Mouse (Mus musculus): ENCODE data around the gene Akr1b10. TPM values are rescaled to one million over a fixed set of nuclear protein-coding genes. Genes with fewer than 3 reads are reported as not detected.
"Not testable (repeated sequence)": the region's sequence is repeated elsewhere in the genome, so short reads cannot be mapped to it uniquely, and the experiment has no call there.

The Akr1b10 gene
- polyA plus RNA-seq, 1 experiment from 2014 or later, result 13.1 TPM

DNA sequence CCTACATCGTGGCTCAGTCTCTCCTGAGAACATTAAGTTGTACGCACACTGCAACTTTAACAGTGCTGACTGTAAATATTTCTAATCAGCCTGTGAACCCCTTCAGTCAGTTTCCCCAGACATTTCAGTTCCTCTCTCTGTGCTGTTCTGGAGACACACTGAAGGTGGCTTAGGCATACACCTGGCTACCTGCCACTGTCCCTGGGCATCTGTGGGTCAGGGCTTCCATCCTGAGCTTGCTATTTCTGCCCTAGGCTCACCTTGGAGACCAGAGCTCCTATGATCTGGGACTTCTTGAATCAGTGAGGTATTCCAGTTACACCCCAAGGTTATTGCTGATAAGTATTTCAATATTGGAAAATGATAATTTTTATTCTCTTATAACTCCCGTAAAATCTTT lies 31.6 kb upstream of the Akr1b10 start:
- no peak for ATAC-seq (ENCODE audit: low FRiP score)
- H3K27ac ChIP-seq, result no peak overlapping the region
- no peak overlapping the region for H3K4me2 ChIP-seq (replicated peaks)
- peaks cover 11% of the 10 kb centered on the region; the same call in 1 of the 2 replicates for H3K4me1 ChIP-seq
- H3K27me3 ChIP-seq, result no peaks in the 10 kb centered on the region
- H3K9ac ChIP-seq, result no peak overlapping the region
- H3K4me3 ChIP-seq, result no peak overlapping the region
- no peaks in the 10 kb centered on the region for H3K9me3 ChIP-seq (replicated peaks)
- 93% methylated on average over 3 of the region's 3 CpGs for WGBS
- no peaks in the 10 kb centered on the region for H3K36me3 ChIP-seq

DNA sequence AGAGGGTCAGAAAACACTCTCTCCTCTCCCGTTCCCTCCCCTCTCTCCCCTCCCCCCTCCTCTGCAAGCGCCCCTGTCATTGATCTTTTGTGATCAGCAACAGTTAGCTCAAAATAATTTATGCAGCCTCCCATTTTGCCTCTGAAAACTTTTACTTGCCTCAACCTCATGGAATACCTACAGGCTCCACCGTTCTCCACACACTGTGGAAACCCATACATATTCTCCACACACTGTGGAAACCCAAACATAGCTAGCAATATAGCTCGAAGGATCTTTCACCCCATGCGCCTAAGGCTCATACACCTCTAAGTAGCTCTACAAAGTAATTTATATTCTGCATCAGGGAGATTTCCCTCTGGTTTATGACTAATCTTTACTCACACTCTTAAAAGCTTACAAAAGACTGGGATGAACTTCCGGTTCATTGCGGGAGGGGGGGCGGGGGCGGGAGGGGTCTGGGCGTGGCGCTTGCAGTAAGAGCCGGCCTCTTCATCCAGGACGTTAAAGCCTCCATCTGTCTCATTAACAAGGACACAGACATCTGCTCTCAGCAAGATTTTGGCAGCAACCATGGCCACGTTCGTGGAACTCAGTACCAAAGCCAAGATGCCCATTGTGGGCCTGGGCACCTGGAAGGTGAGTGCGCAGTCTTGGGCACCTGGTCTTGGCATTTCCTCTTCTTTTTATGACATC lies 30.2 kb upstream of the Akr1b10 start, which contains the start of gene Akr1b8:
Gene Akr1b8 (plus strand): TSS at position 462 of the 696 bp plus-strand sequence.
- Histone ChIP-seq H3K4me2 (replicated peaks) (peak within 1 kb of the TSS; percentile 53), H3K4me3 (peak within 1 kb of the TSS; percentile 18), H3K4me1 (peaks cover 11% of the 10 kb centered on the region; the same call in 1 of the 2 replicates), H3K27ac (peak within 1 kb of the TSS; percentile 30; the same call in 1 of the 2 replicates), H3K9me3 (replicated peaks) (no peaks in the 10 kb centered on the region), H3K36me3 (no peaks in the 10 kb centered on the region), H3K27me3 (no peaks in the 10 kb centered on the region), H3K9ac (peak within 1 kb of the TSS; percentile 18)
- WGBS, result 15% methylated on average over 16 of the region's 16 CpGs
- ATAC-seq (ENCODE audit: low FRiP score), result 0 out of 2 replicates have a peak, but pooled peaks have one; percentile 38

DNA sequence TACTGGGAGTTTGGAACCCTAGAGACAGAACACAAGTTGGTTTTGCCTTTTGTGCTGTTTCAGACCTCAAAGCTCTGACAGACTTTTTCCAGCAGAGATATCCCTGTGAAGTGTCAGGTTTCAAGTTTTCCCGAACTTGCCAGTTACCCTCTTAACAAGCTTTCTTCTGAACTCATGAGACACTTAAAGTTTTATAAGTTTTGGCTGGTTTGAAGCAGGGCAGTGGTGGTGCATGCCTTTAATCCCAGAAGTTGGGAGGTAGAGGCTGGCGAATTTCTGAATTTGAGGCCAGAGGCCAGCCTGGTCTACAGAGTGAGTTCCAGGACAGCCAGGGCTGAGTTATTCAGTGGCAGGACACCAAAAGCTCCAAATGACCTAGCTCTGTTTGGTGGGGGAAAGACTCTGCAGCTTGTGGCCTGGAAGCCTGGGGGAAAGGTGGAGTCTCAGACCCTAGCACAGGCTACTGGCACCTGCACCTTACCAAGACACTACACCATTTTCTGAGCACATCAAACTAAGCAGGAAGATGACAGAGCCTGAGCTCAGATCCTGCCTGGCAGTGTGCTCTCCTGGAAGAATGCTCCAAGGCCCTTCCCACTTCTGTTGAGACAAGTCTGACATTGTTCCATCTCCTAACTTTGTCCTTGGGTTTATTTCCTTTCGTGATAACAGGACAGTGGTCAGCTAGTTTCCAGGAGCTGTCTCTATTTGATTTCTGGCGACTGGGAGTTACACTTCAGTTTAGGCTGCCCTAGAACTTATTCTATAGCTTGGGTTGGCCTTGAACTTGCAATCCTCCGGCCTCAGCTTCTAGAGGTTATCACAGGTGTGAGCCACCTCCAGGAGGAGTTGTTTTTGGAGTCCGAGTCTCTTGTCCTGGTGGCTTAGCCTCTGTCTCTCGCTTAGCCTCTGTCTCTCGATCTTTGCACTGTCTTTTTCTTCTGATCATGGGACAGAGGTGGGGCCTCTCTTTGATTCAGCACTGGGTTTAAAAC lies 29.4 kb upstream of the Akr1b10 start:
- Histone ChIP-seq H3K27ac (peak overlapping the region; percentile 30; the same call in 1 of the 2 replicates), H3K27me3 (no peaks in the 10 kb centered on the region), H3K4me3 (0 out of 2 replicates have a peak overlapping the region, but pooled peaks have one; percentile 18), H3K4me2 (replicated peaks) (peak overlapping the region; percentile 53), H3K4me1 (peaks cover 11% of the 10 kb centered on the region; the same call in 1 of the 2 replicates), H3K36me3 (no peaks in the 10 kb centered on the region), H3K9me3 (replicated peaks) (no peaks in the 10 kb centered on the region), H3K9ac (peak overlapping the region; percentile 18; the same call in 1 of the 2 replicates)
- ATAC-seq (ENCODE audit: low FRiP score), result no peak
- WGBS, result 82% methylated on average over 8 of the region's 8 CpGs

DNA sequence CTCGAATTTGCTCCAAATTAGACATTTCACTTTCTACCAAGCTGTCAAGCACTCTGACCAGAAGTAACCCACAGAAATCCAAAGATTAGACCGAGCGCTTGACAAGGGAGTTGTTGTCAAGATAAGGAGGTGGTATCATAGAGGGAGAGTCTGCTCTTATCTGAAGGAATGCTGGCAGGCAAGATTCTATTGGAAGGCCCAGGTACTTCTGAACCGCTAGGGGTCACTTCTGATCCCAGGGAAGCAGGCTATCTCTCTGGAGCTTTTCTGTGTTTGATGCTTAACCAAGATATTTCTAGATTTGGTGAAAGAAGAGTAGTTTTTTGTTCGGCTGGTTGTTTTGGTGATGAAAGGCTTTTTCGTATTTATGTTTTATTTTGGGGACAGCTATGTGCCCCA lies 28.7 kb upstream of the Akr1b10 start:
- Histone ChIP-seq H3K4me2 (replicated peaks) (no peak overlapping the region), H3K27me3 (no peaks in the 10 kb centered on the region), H3K9me3 (replicated peaks) (no peaks in the 10 kb centered on the region), H3K4me1 (peaks cover 11% of the 10 kb centered on the region; the same call in 1 of the 2 replicates), H3K4me3 (no peak overlapping the region), H3K27ac (no peak overlapping the region), H3K9ac (no peak overlapping the region), H3K36me3 (no peaks in the 10 kb centered on the region)
- WGBS, result 76% methylated on average over 6 of the region's 6 CpGs
- ATAC-seq (ENCODE audit: low FRiP score), result no peak

DNA sequence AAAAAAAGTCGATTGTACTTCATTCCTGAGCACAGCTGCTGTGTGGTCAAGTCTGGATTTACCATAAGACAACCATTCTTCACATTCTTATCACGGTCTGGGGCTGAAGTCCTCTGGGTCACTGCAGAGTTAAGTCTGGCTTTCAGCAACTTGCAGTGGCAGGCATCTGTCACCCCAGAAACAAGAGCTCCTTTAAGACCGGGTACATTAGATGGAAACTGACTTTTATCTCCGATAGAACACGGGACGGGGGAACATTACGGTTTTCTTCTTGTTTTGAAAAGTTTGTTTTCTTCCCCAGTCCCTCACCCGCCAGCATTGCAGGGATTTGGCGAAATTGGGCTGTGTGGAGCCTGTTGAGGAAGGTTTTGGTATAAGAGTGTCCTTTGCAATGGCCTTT lies 28.2 kb upstream of the Akr1b10 start:
- H3K27me3 ChIP-seq, result no peaks in the 10 kb centered on the region
- no peak overlapping the region for H3K9ac ChIP-seq
- 81% methylated on average over 9 of the region's 9 CpGs for WGBS
- no peaks in the 10 kb centered on the region for H3K36me3 ChIP-seq
- ATAC-seq (ENCODE audit: low FRiP score), result no peak
- no peak overlapping the region for H3K27ac ChIP-seq
- no peaks in the 10 kb centered on the region for H3K9me3 ChIP-seq (replicated peaks)
- peaks cover 11% of the 10 kb centered on the region; the same call in 1 of the 2 replicates for H3K4me1 ChIP-seq
- H3K4me2 ChIP-seq (replicated peaks), result no peak overlapping the region
- H3K4me3 ChIP-seq, result no peak overlapping the region

DNA sequence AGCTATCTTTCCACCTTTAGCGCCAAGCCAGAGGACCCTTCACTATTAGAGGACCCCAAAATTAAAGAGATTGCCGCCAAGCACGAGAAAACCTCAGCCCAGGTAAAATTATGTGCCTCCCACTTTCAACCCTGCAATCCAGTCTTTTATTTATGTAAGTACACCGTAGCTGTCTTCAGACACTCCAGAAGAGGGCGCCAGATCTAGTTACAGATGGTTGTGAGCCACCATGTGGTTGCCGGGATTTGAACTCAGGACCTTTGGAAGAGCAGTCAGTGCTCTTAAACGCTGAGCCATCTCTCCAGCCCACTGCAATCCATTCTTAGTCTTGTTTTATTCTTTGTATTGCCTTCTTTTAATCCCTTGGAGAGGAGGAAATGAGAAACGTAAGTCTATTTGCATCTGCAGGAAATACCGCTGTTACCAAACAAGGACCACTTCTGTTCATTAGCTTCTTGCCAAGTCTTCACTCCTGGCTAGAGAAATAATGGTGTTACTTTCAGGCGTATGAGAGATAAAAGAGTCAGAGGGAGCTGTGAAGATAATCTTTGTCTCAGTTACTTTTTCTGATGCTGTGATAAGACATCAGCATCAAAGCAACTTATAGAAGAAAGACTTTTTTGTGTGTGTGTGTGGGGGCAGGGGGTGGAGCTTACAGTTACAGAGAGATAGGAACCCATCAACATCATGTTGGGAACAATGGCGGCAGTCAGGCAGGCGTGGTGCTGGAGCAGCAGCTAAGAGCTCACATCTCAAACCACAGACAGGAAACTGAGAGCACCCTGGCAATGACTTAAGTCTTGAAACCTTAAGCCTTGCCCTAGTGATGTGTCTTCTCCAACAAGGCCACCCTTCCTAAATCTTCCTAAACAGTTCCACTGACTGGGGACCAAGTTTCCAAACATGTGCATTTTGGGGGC lies 19.5 kb upstream of the Akr1b10 start:
- peaks cover 8% of the 10 kb centered on the region for H3K4me1 ChIP-seq
- no peak overlapping the region for H3K9ac ChIP-seq
- 88% methylated on average over 12 of the region's 12 CpGs for WGBS
- H3K27ac ChIP-seq, result no peak overlapping the region
- H3K9me3 ChIP-seq (replicated peaks), result no peaks in the 10 kb centered on the region
- ATAC-seq (ENCODE audit: low FRiP score), result no peak
- H3K36me3 ChIP-seq, result no peaks in the 10 kb centered on the region
- H3K27me3 ChIP-seq, result no peaks in the 10 kb centered on the region
- H3K4me3 ChIP-seq, result no peak overlapping the region
- H3K4me2 ChIP-seq (replicated peaks), result no peak overlapping the region

DNA sequence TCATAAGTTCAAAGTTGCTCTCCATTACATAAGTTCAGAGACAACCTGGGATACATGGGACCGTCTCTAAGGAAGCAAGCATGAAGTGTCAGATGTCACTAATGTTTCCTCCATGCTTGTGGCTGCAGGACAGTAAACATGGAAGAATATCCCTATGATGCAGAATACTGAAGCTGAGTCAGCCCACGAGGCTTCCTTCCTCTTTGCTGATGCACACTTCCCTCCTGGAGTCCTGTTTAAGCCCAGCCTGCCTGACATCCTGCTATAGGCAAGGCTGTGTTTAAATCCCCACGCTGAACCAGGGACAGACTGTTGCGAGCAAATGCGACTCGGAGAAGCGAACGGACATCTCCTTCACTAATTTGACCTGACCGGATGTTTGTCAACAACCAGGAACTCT lies 16.0 kb upstream of the Akr1b10 start:
- Histone ChIP-seq H3K4me3 (no peak overlapping the region), H3K4me1 (peaks cover 8% of the 10 kb centered on the region), H3K4me2 (replicated peaks) (no peak overlapping the region), H3K27me3 (no peaks in the 10 kb centered on the region), H3K9ac (no peak overlapping the region), H3K9me3 (replicated peaks) (no peaks in the 10 kb centered on the region), H3K27ac (no peak overlapping the region), H3K36me3 (no peaks in the 10 kb centered on the region)
- no peak for ATAC-seq (ENCODE audit: low FRiP score)
- 79% methylated on average over 9 of the region's 9 CpGs for WGBS

DNA sequence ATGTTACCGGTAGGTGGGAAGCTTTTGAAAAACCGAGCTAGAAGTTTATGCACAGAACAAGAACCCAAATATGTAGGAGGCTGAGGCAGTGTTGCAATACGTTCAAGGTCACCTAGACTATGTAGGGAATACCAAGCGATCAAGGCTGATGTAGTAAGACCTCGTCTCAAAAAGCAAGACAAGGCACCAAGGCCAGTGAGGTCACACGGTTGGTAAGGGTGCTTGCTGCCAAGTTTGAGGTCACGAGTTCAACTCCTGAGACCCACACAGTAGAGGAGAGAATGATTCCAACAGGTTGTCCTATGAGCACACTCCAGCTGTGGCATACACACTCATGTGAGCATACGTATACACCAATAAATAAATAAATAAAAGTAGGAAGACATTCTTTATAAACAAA lies 13.9 kb upstream of the Akr1b10 start:
- H3K36me3 ChIP-seq, result no peaks in the 10 kb centered on the region

DNA sequence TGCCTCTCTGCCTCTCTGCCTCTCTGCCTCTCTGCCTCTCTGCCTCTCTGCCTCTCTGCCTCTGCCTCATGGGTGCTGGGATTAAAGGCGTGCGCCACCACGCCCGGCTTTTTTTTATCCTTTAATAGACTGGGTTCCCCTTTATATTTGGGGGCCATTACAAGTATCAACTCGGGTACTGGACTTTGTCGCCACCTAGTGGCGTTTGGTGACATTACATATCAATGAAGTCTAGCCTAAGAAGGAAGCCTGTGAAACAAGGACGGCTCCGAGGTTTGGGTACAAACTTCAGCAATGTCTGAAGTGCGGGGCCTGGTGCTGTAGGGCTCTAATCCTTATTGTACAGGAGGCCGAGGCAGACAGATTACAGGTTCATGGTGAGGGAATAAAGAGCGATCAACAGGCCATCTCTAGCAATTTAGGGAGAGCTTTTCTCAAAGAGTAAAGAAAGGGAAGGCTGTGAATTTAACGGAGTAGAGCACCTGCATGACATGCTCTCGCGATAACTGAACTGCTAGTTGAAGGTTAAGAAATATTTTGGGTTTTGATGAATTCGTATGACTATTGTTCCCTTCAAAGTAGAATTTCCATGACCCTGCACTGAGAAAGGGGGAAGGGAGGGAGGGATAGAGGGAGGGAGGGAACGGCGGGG lies 12.2 kb upstream of the Akr1b10 start:
- WGBS, result 30% methylated on average over 18 of the region's 18 CpGs
- H3K9me3 ChIP-seq (replicated peaks), result no peaks in the 10 kb centered on the region
- peak overlapping the region; percentile 19 for H3K4me2 ChIP-seq (replicated peaks)
- H3K9ac ChIP-seq, result no peak overlapping the region
- H3K36me3 ChIP-seq, result no peaks in the 10 kb centered on the region
- no peak overlapping the region for H3K27ac ChIP-seq
- ATAC-seq (ENCODE audit: low FRiP score), result no peak
- no peaks in the 10 kb centered on the region for H3K27me3 ChIP-seq
- H3K4me3 ChIP-seq, result no peak overlapping the region
- H3K4me1 ChIP-seq, result peaks cover 8% of the 10 kb centered on the region

More for the DNA sequence above, 13.9 kb upstream of the Akr1b10 start:
- H3K9me3 ChIP-seq (replicated peaks), result no peaks in the 10 kb centered on the region
- no peak overlapping the region for H3K27ac ChIP-seq
- no peak overlapping the region for H3K4me3 ChIP-seq
- no peak for ATAC-seq (ENCODE audit: low FRiP score)
- H3K4me2 ChIP-seq (replicated peaks), result no peak overlapping the region
- 75% methylated on average over 8 of the region's 8 CpGs for WGBS
- H3K27me3 ChIP-seq, result no peaks in the 10 kb centered on the region
- H3K9ac ChIP-seq, result no peak overlapping the region
- H3K4me1 ChIP-seq, result peaks cover 8% of the 10 kb centered on the region

DNA sequence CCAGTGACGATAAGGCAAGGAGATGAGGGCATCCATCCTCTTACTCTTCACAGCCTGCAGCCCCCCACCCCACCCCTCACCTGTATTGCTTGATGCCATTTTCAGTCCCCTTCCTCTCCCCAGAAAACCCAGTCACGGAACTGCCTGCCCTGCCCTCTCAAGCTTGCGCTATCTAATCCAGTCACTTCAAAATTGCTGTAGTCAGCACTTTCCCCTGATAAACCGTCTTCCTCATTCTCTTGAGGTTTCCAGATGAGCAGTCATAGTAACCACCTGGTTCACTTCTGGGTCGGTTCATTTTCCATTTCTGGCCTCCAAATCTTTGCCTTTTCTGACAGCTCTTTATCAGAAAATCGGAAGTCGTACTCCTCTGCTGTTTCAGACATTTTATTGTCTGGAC lies 10.2 kb upstream of the Akr1b10 start:
- WGBS, result 80% methylated on average over 7 of the region's 7 CpGs
- Histone ChIP-seq H3K4me3 (no peak overlapping the region), H3K4me1 (peaks cover 4% of the 10 kb centered on the region), H3K4me2 (replicated peaks) (no peak overlapping the region), H3K9me3 (replicated peaks) (no peaks in the 10 kb centered on the region), H3K9ac (no peak overlapping the region), H3K27me3 (no peaks in the 10 kb centered on the region), H3K36me3 (no peaks in the 10 kb centered on the region), H3K27ac (no peak overlapping the region)
- ATAC-seq (ENCODE audit: low FRiP score), result no peak

DNA sequence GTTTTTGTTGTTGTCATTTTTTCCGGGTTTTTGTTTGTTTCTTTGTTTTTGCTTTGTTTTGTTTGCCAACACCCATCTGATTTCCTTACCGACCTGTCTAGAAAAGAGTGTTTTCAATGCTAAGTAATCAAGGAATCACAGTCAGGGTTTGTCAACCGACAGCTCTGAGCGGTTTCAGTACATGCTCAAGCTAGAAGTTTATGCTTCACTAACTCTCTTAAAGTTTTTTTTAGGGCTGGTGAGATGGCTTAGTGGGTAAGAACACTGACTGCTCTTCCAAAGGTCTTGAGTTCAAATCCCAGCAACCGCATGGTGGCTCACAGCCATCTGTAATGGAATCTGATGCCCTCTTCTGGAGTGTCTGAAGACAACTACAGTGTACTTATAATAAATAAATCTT lies 8.1 kb upstream of the Akr1b10 start:
- not testable (repeated sequence) for H3K4me1 ChIP-seq; H3K4me2 ChIP-seq (replicated peaks); H3K27ac ChIP-seq; H3K27me3 ChIP-seq; H3K36me3 ChIP-seq; ATAC-seq (ENCODE audit: low FRiP score); H3K9me3 ChIP-seq (replicated peaks); H3K9ac ChIP-seq; H3K4me3 ChIP-seq
- 79% methylated on average over 5 of the region's 5 CpGs for WGBS

Data from hindbrain, embryonic 12.5 days (tissue).